Mouse (Mus musculus) E14TG2a.4 (cell line): Measurements from ENCODE around the gene Rimbp2.

ENCODE experiments used
- CTCF ChIP-seq: conservative IDR thresholded peaks from 2 replicates; pipeline ENCODE4 v1.5.1; 2014; ENCODE audit warnings: low read length
- NANOG ChIP-seq: IDR thresholded peaks from 2 replicates; pipeline ENCODE4 v1.6.1; 2014; ENCODE audit warnings: borderline replicate concordance, low read length, mixed read lengths

DNA sequence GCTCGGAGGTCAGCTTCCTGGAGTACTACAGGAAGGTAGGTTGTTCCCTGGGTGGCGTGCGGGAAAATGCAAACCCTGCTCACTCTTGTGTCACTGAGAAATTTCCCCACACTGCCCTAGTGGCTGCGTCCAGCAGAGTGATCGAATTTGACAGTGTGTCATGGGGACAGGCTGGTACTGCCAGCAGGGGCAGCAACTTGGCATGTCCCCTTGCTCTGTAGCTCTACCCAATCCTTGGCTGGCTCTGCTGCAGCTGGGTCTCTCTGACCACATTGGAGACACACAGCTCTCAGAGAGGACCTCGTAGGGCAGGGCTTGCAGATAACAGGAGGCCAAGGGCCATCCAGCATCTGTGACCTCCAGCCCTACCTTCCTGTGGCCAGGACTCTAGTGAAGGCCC lies 208.9 kb downstream of the Rimbp2 start:
- no peak for TF ChIP-seq CTCF
- TF ChIP-seq NANOG: no peak
